Mouse (Mus musculus) liver, embryonic 14.5 days (tissue): ENCODE measurements around the gene Zfp612. TPM values are rescaled to one million over a fixed set of nuclear protein-coding genes. Genes with fewer than 3 reads are reported as not detected.
A peak's percentile ranks its signal among the peaks of the same experiment; 100 is the strongest.
"Not testable (repeated sequence)": the region's sequence is repeated elsewhere in the genome, so short reads cannot be mapped to it uniquely, and the experiment has no call there.

Experiments used
- ATAC-seq: fragments of 200-750 bp; cut with Nextera tagmentation; 2 replicates; pipeline ENCODE4 v1.8.0; 2017; ENCODE audit warnings: moderate number of reproducible peaks, mild to moderate bottlenecking, moderate library complexity; ENCODE audit not compliant: insufficient read depth
- DNase-seq, 3 experiments: peaks; one replicate each; pipeline ENCODE4 v3.0.0-alpha.2; 2012 to 2013; ENCODE audit warnings: low read depth in 3 of 3, low spot score in 3 of 3
- H3K27ac ChIP-seq: fragments of 300-500 bp; sonication (generic); 2 replicates; pipeline ENCODE4 v1.5.1; 2014; ENCODE audit warnings: moderate library complexity, mild to moderate bottlenecking, control low read depth, inconsistent platforms
- H3K27me3 ChIP-seq: fragments of 300-500 bp; sonication (generic); 2 replicates; pipeline ENCODE4 v1.6.1; 2014; ENCODE audit warnings: mild to moderate bottlenecking, low read length, moderate library complexity; ENCODE audit not compliant: control insufficient read depth, insufficient read depth
- H3K36me3 ChIP-seq: fragments of 300-500 bp; sonication (generic); replicated peaks from 2 replicates; pipeline ENCODE4 v1.6.1; 2014; ENCODE audit warnings: low read depth; ENCODE audit not compliant: control insufficient read depth, insufficient read depth
- H3K4me1 ChIP-seq, 2 experiments: fragments of 200-500 bp in 1 of 2; fragments of 300-500 bp in 1 of 2; sonication (generic) in 1 of 2; replicated peaks; 2 replicates each; pipeline ENCODE4 v1.6.1; 2012 to 2014; ENCODE audit warnings: antibody characterized with exemption in 1 of 2, inconsistent platforms in 1 of 2, low read length in 1 of 2; ENCODE audit not compliant: control insufficient read depth in 2 of 2, insufficient read depth in 2 of 2
- H3K4me2 ChIP-seq: fragments of 300-500 bp; sonication (generic); 2 replicates; pipeline ENCODE4 v1.6.1; 2014; ENCODE audit warnings: low read depth, mild to moderate bottlenecking, control low read depth, moderate library complexity
- H3K4me3 ChIP-seq, 2 experiments: fragments of 200-500 bp in 1 of 2; fragments of 300-500 bp in 1 of 2; sonication (generic) in 1 of 2; 2 replicates each; pipeline ENCODE4 v1.5.1; 2012 to 2014; ENCODE audit warnings: low read depth in 2 of 2, low read length in 2 of 2, mild to moderate bottlenecking in 2 of 2, control low read depth in 1 of 2, inconsistent platforms in 1 of 2, moderate library complexity in 1 of 2; ENCODE audit not compliant: insufficient read depth in 1 of 2
- H3K9ac ChIP-seq: fragments of 300-500 bp; sonication (generic); replicated peaks from 2 replicates; pipeline ENCODE4 v1.6.1; 2014; ENCODE audit warnings: mild to moderate bottlenecking, control low read depth, moderate library complexity
- H3K9me3 ChIP-seq: fragments of 300-500 bp; sonication (generic); 2 replicates; pipeline ENCODE4 v1.6.1; 2016; ENCODE audit warnings: low read length, mixed read lengths; ENCODE audit not compliant: control insufficient read depth
- CTCF ChIP-seq: IDR thresholded peaks from 2 replicates; pipeline ENCODE4 v1.5.1; 2016; ENCODE audit warnings: antibody characterized with exemption, low read depth, control low read depth
- EP300 ChIP-seq: IDR thresholded peaks from 2 replicates; pipeline ENCODE4 v1.6.1; 2016; ENCODE audit warnings: antibody characterized with exemption, low read depth
- WGBS: fragments of 180-500 bp; shearing (Covaris S2); extraction: QIAGEN DNeasy Blood & Tissue Kit; methylation state at CpG from one replicate; pipeline ENCODE4 v1.1.7; 2014; ENCODE audit not compliant: insufficient replicate concordance; 5-methylcytosine and 5-hydroxymethylcytosine counted together
- polyA plus RNA-seq, 2 experiments: library from polyadenylated mRNA; depleted of rRNA in 1 of 2; stranded (reverse) in 1 of 2; unstranded in 1 of 2; fragments of >200 nt; fragmentation: Nextera tagmentation in 1 of 2; extraction: Ambion mirVana in 1 of 2; gene quantifications; 2 replicates each; pipeline versions ENCODE4 v1.2.1 to v1.2.3; 2012 to 2014

Zfp612 gene
- polyA plus RNA-seq (2012; rRNA removed) (0.23 and 0.36 TPM in 2 replicates), polyA plus RNA-seq (2014; fragmentation: Nextera tagmentation; extraction: Ambion mirVana) (0.52 and 0.92 TPM in 2 replicates)

- WGBS = 7% methylated on average over 54 of the region's 54 CpGs
- H3K9ac ChIP-seq = peak within 1 kb of the TSS; percentile 34; the same call in 1 of the 2 replicates
These were observed at the start of gene Zfp612 for GRCm38 (mm10) chr8:110079282-110080221. Zfp612 (plus strand) TSS chr8:110079746.

GRCm38 (mm10) chr8:110033771-110034170, 45.8 kb upstream of the Zfp612 start:
- H3K9me3 ChIP-seq, H3K4me3 ChIP-seq, H3K4me2 ChIP-seq, H3K4me1 ChIP-seq, ATAC-seq, H3K36me3 ChIP-seq, DNase-seq, H3K27me3 ChIP-seq, H3K27ac ChIP-seq, H3K9ac ChIP-seq: not testable (repeated sequence)
- 38% methylated on average over 8 of the region's 8 CpGs for WGBS

More at GRCm38 (mm10) chr8:110079282-110080221, at the start of gene Zfp612:
- Histone ChIP-seq H3K27ac (no peak within 1 kb of the TSS), H3K4me1 (no peaks in the 10 kb centered on the region), H3K4me2 (peak within 1 kb of the TSS; percentile 62), H3K36me3 (no peaks in the 10 kb centered on the region), H3K9me3 (no peaks in the 10 kb centered on the region), H3K4me3 (peak within 1 kb of the TSS; percentile 57 to 66), H3K27me3 (no peaks in the 10 kb centered on the region; the same call in 1 of the 2 replicates)
- no peak for TF ChIP-seq CTCF
- TF ChIP-seq EP300 = no peak
- peak; percentile 66; the same call in 1 of the 2 replicates for ATAC-seq
- peak in 1 of 3 experiments; percentile 9 for DNase-seq

GRCm38 (mm10) chr8:110034331-110034730, 45.2 kb upstream of the Zfp612 start:
- Histone ChIP-seq H3K4me1 (no peaks in the 10 kb centered on the region; a peak in 1 of 4 replicates), H3K4me3 (no peak overlapping the region), H3K36me3 (no peaks in the 10 kb centered on the region), H3K27ac (no peak overlapping the region), H3K9ac (no peak overlapping the region), H3K9me3 (no peaks in the 10 kb centered on the region), H3K4me2 (no peak overlapping the region), H3K27me3 (no peaks in the 10 kb centered on the region)
- DNase-seq (no peak), ATAC-seq (no peak)
- 61% methylated on average over 4 of the region's 4 CpGs for WGBS
- TF ChIP-seq CTCF = no peak
- no peak for TF ChIP-seq EP300

- no peak overlapping the region for H3K4me3 ChIP-seq
- no peaks in the 10 kb centered on the region for H3K9me3 ChIP-seq
- no peak for TF ChIP-seq EP300
- TF ChIP-seq CTCF = no peak
- no peaks in the 10 kb centered on the region; a peak in 1 of 4 replicates for H3K4me1 ChIP-seq
- no peak overlapping the region for H3K4me2 ChIP-seq
- 39% methylated on average over 2 of the region's 2 CpGs for WGBS
- H3K9ac ChIP-seq = no peak overlapping the region
- H3K27me3 ChIP-seq = no peaks in the 10 kb centered on the region
- ATAC-seq = no peak
- DNase-seq = no peak
- H3K27ac ChIP-seq = no peak overlapping the region
- no peaks in the 10 kb centered on the region for H3K36me3 ChIP-seq
These were observed 43.4 kb upstream of the Zfp612 start for GRCm38 (mm10) chr8:110036156-110036555.

- Histone ChIP-seq H3K9ac (no peak overlapping the region), H3K4me1 (no peaks in the 10 kb centered on the region; a peak in 1 of 4 replicates), H3K36me3 (no peaks in the 10 kb centered on the region), H3K27ac (no peak overlapping the region), H3K9me3 (no peaks in the 10 kb centered on the region; the same call in 1 of the 2 replicates), H3K4me3 (no peak overlapping the region), H3K4me2 (no peak overlapping the region), H3K27me3 (no peaks in the 10 kb centered on the region)
- DNase-seq (no peak), ATAC-seq (no peak)
- no peak for TF ChIP-seq CTCF
- TF ChIP-seq EP300 = no peak
- WGBS = 32% methylated on average over 7 of the region's 7 CpGs
These were observed 40.3 kb upstream of the Zfp612 start for GRCm38 (mm10) chr8:110039216-110039615.
